7 mouse cellular contexts compared by ENCODE assay signal in the genomic region with DNA sequence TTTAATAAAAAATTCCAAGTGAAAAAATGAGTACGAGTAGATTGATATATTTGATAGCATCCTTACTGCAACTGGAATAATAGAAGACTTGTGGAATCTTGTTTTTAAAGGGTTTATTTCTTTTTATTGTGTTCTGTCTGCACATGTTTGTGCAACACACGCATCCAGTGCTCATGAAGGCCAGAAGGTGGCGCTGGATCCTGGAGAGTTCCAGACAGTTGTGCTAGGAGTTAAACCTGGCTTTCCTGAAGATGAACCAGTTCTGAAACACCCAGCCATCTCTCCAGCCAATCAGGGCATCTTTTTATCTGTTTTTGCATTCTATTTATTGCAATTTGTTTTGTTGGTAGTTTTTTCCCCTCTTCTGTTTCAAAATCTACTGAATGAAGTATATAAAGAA. TPM values are rescaled to one million over a fixed set of nuclear protein-coding genes. Genes with fewer than 3 reads are reported as not detected.
DNase-seq lines count a peak whose midpoint lies in the region; ATAC-seq and TF ChIP-seq lines count a peak whose summit lies in the region.

No protein-coding gene starts in this region.

- no peaks in the 10 kb centered on the region for H3K9me3 ChIP-seq in midbrain, embryonic 14.5 days (ENCODE audit: control insufficient read depth, low read length)
- H3K9me3 ChIP-seq in midbrain, embryonic 15.5 days: no peaks in the 10 kb centered on the region
- no peaks in the 10 kb centered on the region for H3K9me3 ChIP-seq in liver, postnatal 0 days (ENCODE audit: low read length)

- H3K4me1 ChIP-seq in midbrain, embryonic 14.5 days (ENCODE audit: control insufficient read depth, insufficient read depth, low read length): no peaks in the 10 kb centered on the region
- H3K4me1 ChIP-seq in midbrain, embryonic 15.5 days: 0 out of 2 replicates have a peak, but pooled peaks cover 2% of the 10 kb centered on the region
- H3K4me1 ChIP-seq in liver, postnatal 0 days (ENCODE audit: insufficient read depth): peaks cover 16% of the 10 kb centered on the region

- H3K27me3 ChIP-seq in midbrain, embryonic 14.5 days (ENCODE audit: control insufficient read depth, insufficient read depth, low read length): no peaks in the 10 kb centered on the region
- H3K27me3 ChIP-seq in midbrain, embryonic 15.5 days (replicated peaks): no peaks in the 10 kb centered on the region
- no peaks in the 10 kb centered on the region for H3K27me3 ChIP-seq in liver, postnatal 0 days (ENCODE audit: insufficient read depth, low read length)

- no peak overlapping the region for H3K4me3 ChIP-seq in midbrain, embryonic 14.5 days (replicated peaks; ENCODE audit: low read depth, low read length)
- H3K4me3 ChIP-seq in midbrain, embryonic 15.5 days: no peak overlapping the region
- H3K4me3 ChIP-seq in liver, postnatal 0 days (ENCODE audit: low read depth, low read length): no peak overlapping the region

- ATAC-seq in midbrain, embryonic 14.5 days (ENCODE audit: low FRiP score, low TSS enrichment): no peak
- no peak for ATAC-seq in midbrain, embryonic 15.5 days (replicated peaks)
- ATAC-seq in liver, postnatal 0 days: 0 out of 2 replicates have a peak, but pooled peaks have one; percentile 40

- 53% methylated on average over 3 of the region's 3 CpGs for WGBS in midbrain, embryonic 14.5 days
- 52% methylated on average over 3 of the region's 3 CpGs for WGBS in midbrain, embryonic 15.5 days
- 45% methylated on average over 3 of the region's 3 CpGs for WGBS in liver, postnatal 0 days (ENCODE audit: insufficient replicate concordance)

- H3K4me2 ChIP-seq in midbrain, embryonic 14.5 days (ENCODE audit: low read length): no peak overlapping the region
- no peak overlapping the region for H3K4me2 ChIP-seq in midbrain, embryonic 15.5 days
- H3K4me2 ChIP-seq in liver, postnatal 0 days (ENCODE audit: low read depth, low read length): no peak overlapping the region

- no peak overlapping the region for H3K9ac ChIP-seq in midbrain, embryonic 14.5 days (replicated peaks; ENCODE audit: low read length)
- no peak overlapping the region for H3K9ac ChIP-seq in midbrain, embryonic 15.5 days
- no peak overlapping the region for H3K9ac ChIP-seq in liver, postnatal 0 days (replicated peaks)

- H3K27ac ChIP-seq in midbrain, embryonic 14.5 days (replicated peaks; ENCODE audit: low read depth, low read length): no peak overlapping the region
- H3K27ac ChIP-seq in midbrain, embryonic 15.5 days: no peak overlapping the region
- H3K27ac ChIP-seq in liver, postnatal 0 days (ENCODE audit: low read depth): no peak overlapping the region

- TF ChIP-seq CTCF in liver, postnatal 0 days (IDR thresholded peaks at IDR 0.05; ENCODE audit: low read depth): peak; percentile 87

- DNase-seq in midbrain, embryonic 14.5 days: peak; percentile 74
- DNase-seq in R1 (ENCODE audit: low read depth, low spot score): peak; percentile 84
- peak; percentile 29 for DNase-seq in cerebellum, adult 8-10 months
- DNase-seq in heart, adult 8-10 months (ENCODE audit: low spot score): peak; percentile 53
- peak; percentile 78 for DNase-seq in liver, postnatal 0 days
- DNase-seq in right cerebral cortex, postnatal 36 days (ENCODE audit: low spot score in 2 of 2): peak; percentile 20 to 25

- no peak for TF ChIP-seq EP300 in liver, postnatal 0 days (IDR thresholded peaks at IDR 0.05; ENCODE audit: low read depth)

- peaks cover 4% of the 10 kb centered on the region; the same call in 1 of the 2 replicates for H3K36me3 ChIP-seq in midbrain, embryonic 14.5 days (ENCODE audit: control insufficient read depth, insufficient read depth, low read length)
- no peaks in the 10 kb centered on the region; the same call in 1 of the 2 replicates for H3K36me3 ChIP-seq in midbrain, embryonic 15.5 days (replicated peaks)
- H3K36me3 ChIP-seq in liver, postnatal 0 days (replicated peaks; ENCODE audit: insufficient read depth, low read length): no peaks in the 10 kb centered on the region

RNA-seq across cellular contexts. Expression of gene Vezt, which starts 22.4 kb away (rescaled TPM):
- polyA plus RNA-seq in midbrain, embryonic 14.5 days (2014; fragmentation: Nextera tagmentation; extraction: Ambion mirVana): 64.1 and 74.8 TPM in 2 replicates
- 59.0 and 62.5 TPM in 2 replicates for polyA plus RNA-seq in midbrain, embryonic 15.5 days (2015; fragmentation: Nextera tagmentation; extraction: Ambion mirVana)
- 10 to 100 TPM; 38.7 to 42.8 (median 41.4) TPM for total RNA-seq in heart, adult 8-10 months (2022)
- polyA plus RNA-seq in liver, postnatal 0 days (2015; fragmentation: Nextera tagmentation; extraction: Ambion mirVana): 8.6 TPM in 2 replicates

RNA-seq across cellular contexts. Expression of gene Fgd6, which starts 22.6 kb away (rescaled TPM):
- 1.6 and 3.1 TPM in 2 replicates for polyA plus RNA-seq in midbrain, embryonic 14.5 days (2014; fragmentation: Nextera tagmentation; extraction: Ambion mirVana)
- polyA plus RNA-seq in midbrain, embryonic 15.5 days (2015; fragmentation: Nextera tagmentation; extraction: Ambion mirVana): 2.3 and 2.5 TPM in 2 replicates
- 1 to 10 TPM; 5.4 to 6.2 (median 5.7) TPM for total RNA-seq in heart, adult 8-10 months (2022)
- 2.4 TPM in 2 replicates for polyA plus RNA-seq in liver, postnatal 0 days (2015; fragmentation: Nextera tagmentation; extraction: Ambion mirVana)

Comparison
In these comparisons a context has a peak if more than half of its experiments do, and no peak if none do; other contexts are left out.
1. DNase-seq: peak in every context shown above with its lines; median percentile 84 in R1; 78 in liver, postnatal 0 days; 74 in midbrain, embryonic 14.5 days; 53 in heart, adult 8-10 months; 29 in cerebellum, adult 8-10 months; 22 in right cerebral cortex, postnatal 36 days.